Mouse (Mus musculus) mammary gland, adult 2 months (tissue): ENCODE results near the gene Gpr3. TPM values are rescaled to one million over a fixed set of nuclear protein-coding genes. Genes with fewer than 3 reads are reported as not detected.

Experiments
- polyA plus RNA-seq: library from polyadenylated mRNA; depleted of rRNA; stranded (reverse); fragments of >200 nt; gene quantifications from 2 replicates; pipeline ENCODE4 v1.2.3, GENCODE M21; 2012; ENCODE audit warnings: low replicate concordance; rRNA removed

The Gpr3 gene
- 0.59 and 0.90 TPM in 2 replicates for polyA plus RNA-seq

GRCm38 (mm10) chr4:133211751-133212561, at the start of gene Gpr3, which contains the start of gene Cd164l2:
Gene Gpr3 (minus strand): TSS chr4:133212536.
Gene Cd164l2 (plus strand): TSS chr4:133212131.

GRCm38 (mm10) chr4:133240490-133240921, 28.2 kb upstream of the Gpr3 start, which contains the start of gene Map3k6:
Gene Map3k6 (plus strand): TSS chr4:133240818.

Other genes with a start within 250 kb of the Gpr3 start
- 8.5 and 9.4 TPM in 2 replicates for gene Fgr, start 238.4 kb downstream of the Gpr3 start, polyA plus RNA-seq
- gene Ahdc1, start 201.3 kb downstream of the Gpr3 start, polyA plus RNA-seq: 22.1 and 54.1 TPM in 2 replicates
- 66.0 and 82.7 TPM in 2 replicates for gene Wasf2, start 82.0 kb downstream of the Gpr3 start, polyA plus RNA-seq
- gene Cd164l2, start 405 bp downstream of the Gpr3 start, polyA plus RNA-seq: 27.6 and 30.6 TPM in 2 replicates
- gene Map3k6, start 28.3 kb upstream of the Gpr3 start, polyA plus RNA-seq: 21.6 and 24.8 TPM in 2 replicates
- gene Sytl1, start 50.6 kb upstream of the Gpr3 start, polyA plus RNA-seq: 19.4 and 30.3 TPM in 2 replicates
- gene Tmem222, start 65.3 kb upstream of the Gpr3 start, polyA plus RNA-seq: 73.3 and 109 TPM in 2 replicates
- gene Wdtc1, start 140.9 kb upstream of the Gpr3 start, polyA plus RNA-seq: 57.7 and 67.8 TPM in 2 replicates
- gene Slc9a1, start 157.2 kb upstream of the Gpr3 start, polyA plus RNA-seq: 46.8 and 62.8 TPM in 2 replicates